Mouse (Mus musculus) bone marrow, adult 2 months (tissue): ENCODE data around the gene Olfr1339. TPM values are rescaled to one million over a fixed set of nuclear protein-coding genes. Genes with fewer than 3 reads are reported as not detected.

Experiments
- H3K27ac ChIP-seq: fragments of 200-500 bp; 2 replicates; pipeline ENCODE4 v1.5.1; 2012; ENCODE audit warnings: low read depth, mild to moderate bottlenecking, control low read depth, inconsistent platforms, low read length; ENCODE audit not compliant: control insufficient read depth, poor library complexity, insufficient read depth
- H3K4me1 ChIP-seq: fragments of 200-500 bp; 2 replicates; pipeline ENCODE4 v1.6.1; 2011; ENCODE audit warnings: low read length; ENCODE audit not compliant: control insufficient read depth, insufficient read depth
- H3K4me3 ChIP-seq: fragments of 200-500 bp; replicated peaks from 2 replicates; pipeline ENCODE3; 2011; ENCODE audit warnings: mild to moderate bottlenecking, low read depth, low read length, control low read depth; ENCODE audit not compliant: control insufficient read depth
- CTCF ChIP-seq: fragments of 200-500 bp; IDR thresholded peaks from 2 replicates; pipeline ENCODE4 v1.5.1; 2011; ENCODE audit warnings: low read length, control low read depth; ENCODE audit not compliant: control insufficient read depth, insufficient read depth
- POLR2A ChIP-seq: fragments of 200-500 bp; IDR thresholded peaks from 2 replicates; pipeline ENCODE4 v1.6.1; 2011; ENCODE audit warnings: low read depth, mild to moderate bottlenecking, control low read depth, low read length, borderline replicate concordance; ENCODE audit not compliant: control insufficient read depth
- WGBS: fragments of 180-500 bp; shearing (Covaris S2); methylation state at CpG from one replicate; pipeline ENCODE4 v1.1.7; 2018; 5-methylcytosine and 5-hydroxymethylcytosine counted together
- polyA plus RNA-seq: library from polyadenylated mRNA; stranded (reverse); fragments of >200 nt; gene quantifications from 2 replicates; pipeline ENCODE4 v1.2.4, GENCODE M21; 2011; ENCODE audit warnings: low replicate concordance; ENCODE audit not compliant: missing spikeins, insufficient read depth, insufficient read length

The Olfr1339 gene
- polyA plus RNA-seq, 1 experiment: not detected

DNA sequence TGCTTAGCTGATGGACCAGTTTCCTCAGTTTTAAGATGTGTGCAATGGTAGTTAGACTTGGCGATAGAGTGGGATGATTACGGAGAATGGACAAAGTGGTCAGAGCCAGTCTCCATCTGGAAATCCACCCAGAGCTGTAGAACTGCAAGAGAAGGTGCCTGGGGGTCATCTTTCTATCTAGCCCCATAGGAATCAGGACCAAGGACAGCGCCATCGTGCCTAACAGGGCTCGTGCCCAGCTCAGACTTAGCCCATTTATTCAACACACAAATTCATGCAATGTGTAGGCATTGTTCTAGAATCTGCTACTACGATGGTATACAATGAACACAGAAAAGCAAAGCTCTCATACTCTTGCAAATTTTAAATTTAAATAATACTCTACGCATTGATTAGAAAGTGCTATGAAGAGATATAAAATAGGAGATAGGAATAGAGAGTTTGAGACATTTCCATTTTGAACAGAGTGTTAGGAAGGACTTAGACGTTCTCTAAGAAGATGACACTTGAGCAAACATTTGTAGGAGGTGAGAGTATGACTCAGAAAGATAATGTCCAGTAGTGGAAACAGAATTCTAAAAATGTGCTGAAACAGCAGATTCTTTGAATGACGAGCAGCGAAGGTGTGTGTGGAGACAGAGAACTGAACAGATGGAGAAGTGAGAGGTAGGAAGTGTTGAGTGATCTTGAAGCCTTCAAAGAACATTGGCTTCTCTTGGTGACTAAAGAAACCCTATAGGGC, 10.1 kb upstream of the Olfr1339 start:
- no peaks in the 10 kb centered on the region for H3K4me1 ChIP-seq
- WGBS: 51% methylated on average over 10 of the region's 10 CpGs
- no peak for TF ChIP-seq POLR2A
- TF ChIP-seq CTCF: no peak
- no peak overlapping the region for H3K27ac ChIP-seq
- no peak overlapping the region for H3K4me3 ChIP-seq

DNA sequence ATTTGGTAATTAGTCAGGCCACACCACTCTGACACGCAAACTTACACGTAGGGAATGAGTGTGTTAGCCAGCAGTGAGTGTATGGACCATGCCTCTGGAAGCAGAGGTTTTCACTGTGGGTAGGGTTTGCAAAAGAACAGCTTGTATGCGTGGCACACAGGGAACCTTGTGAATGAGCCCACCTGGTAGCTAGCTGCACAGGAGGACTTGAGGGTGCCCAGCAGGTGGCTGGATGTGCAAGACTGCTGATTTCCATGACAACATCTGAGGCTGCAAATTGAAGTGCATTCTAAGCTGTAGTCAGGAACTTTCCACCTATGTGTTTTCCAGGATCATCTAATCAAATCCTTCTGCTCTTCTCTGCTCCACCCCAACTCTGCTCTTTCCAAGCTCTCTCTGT, 7.6 kb downstream of the Olfr1339 start:
- Histone ChIP-seq H3K4me1 (no peaks in the 10 kb centered on the region), H3K27ac (no peak overlapping the region), H3K4me3 (no peak overlapping the region)
- no peak for TF ChIP-seq POLR2A
- TF ChIP-seq CTCF: no peak
- 61% methylated on average over 3 of the region's 3 CpGs for WGBS

DNA sequence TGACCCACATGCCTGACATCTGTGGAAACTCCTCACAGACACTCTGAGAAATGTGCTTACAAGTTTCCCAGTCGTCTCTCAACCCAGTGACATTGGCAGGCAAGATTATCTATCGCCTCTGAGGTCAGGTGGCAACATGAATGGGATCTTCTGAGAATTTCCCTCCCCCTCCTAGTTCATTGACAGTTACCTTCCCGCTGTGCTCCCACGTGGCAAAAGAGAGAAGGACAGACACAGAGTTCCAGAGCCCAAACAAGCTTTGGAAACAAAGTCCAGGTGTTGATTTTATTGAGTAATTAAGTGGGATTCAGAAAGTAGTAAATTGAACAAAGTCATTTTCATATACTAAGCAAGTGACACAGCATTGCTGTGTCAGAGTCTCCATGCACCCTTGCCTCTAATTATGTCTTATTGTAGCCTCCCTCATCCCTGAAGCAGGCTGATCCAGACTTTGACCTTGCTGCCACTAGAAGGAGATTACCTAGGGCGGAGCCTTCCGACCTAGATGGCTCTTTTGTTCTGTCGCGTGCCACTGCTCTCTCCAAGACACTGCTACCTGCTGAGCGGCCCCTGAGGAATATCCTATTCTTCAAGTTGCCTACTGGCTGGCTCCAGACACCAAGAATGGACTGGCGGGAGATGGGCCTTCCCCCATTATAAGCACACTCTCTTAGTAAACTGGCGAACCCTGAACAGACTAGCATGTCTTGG, 9.2 kb downstream of the Olfr1339 start:
- H3K27ac ChIP-seq: no peak overlapping the region
- TF ChIP-seq CTCF (no peak), POLR2A (no peak)
- 13% methylated on average over 11 of the region's 11 CpGs for WGBS
- no peak overlapping the region for H3K4me3 ChIP-seq
- no peaks in the 10 kb centered on the region for H3K4me1 ChIP-seq

DNA sequence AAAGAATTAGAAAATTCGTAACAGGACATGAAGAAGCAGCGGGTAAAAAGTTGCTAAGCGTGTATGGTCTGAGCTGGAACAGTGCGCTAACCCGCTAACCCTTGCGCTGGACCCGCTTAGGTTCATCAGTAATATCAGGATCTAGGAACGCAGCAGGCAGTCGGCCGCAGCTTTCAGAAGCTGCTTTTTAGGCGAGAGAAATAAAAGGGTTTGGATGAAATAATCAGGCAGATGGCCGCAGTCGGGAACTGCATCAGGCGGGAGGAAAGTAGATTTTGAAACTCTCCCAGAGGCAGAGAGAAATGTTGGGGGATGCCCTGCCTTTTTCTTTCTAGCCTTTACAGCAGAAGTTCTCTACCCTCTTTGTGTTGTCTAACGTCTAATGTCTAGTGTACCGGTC, 9.9 kb downstream of the Olfr1339 start:
- no peak for TF ChIP-seq CTCF
- TF ChIP-seq POLR2A: no peak
- no peak overlapping the region for H3K4me3 ChIP-seq
- 18% methylated on average over 16 of the region's 16 CpGs for WGBS
- no peak overlapping the region for H3K27ac ChIP-seq
- no peaks in the 10 kb centered on the region for H3K4me1 ChIP-seq

DNA sequence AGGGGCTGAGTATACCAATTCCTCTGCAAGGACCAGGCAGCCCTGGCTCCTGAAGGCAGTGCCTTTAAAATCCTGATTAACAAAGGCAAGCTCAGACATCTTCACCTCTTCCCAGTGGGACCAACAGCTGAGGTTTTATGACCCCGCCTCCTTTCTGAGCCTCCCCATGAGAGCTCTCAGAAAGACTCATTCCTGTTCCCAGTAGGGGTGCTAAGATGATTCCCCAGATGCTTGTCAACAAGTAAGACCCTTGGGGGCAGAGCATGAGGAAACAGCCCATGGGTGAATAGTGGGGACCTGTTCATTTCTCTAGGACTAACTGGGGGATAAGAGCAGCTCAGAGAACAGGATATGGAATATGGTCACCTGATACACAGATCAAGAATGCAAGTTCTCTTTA, 26.7 kb downstream of the Olfr1339 start, which contains the start of gene Olfr1338:
Olfr1338 (minus strand) TSS at position 101 of the 400 bp plus-strand sequence.
- Histone ChIP-seq H3K27ac (no peak within 1 kb of the TSS), H3K4me1 (no peaks in the 10 kb centered on the region), H3K4me3 (no peak within 1 kb of the TSS)
- 68% methylated on average over 1 of the region's 1 CpGs for WGBS
- TF ChIP-seq CTCF (no peak), POLR2A (no peak)

DNA sequence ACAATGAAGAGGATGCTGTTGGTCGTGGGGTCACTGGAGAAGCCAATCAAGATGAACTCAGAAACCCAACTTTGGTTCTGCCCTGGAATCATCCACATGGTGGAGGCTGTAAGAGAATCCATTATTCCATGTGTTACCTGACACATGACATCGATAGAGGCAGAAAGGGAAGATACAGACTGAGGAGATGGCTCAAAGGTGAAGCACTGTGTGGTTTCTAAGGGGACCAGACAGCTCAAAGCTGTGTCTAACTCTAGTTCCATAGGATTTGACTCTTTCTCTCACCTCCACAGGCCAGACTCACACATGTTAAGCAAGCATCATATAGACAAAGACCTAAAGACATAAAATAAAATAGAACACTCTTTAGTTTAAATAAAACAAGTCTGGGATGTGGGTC, 50.5 kb downstream of the Olfr1339 start, which contains the start of gene Olfr1337:
Olfr1337 (minus strand) TSS at position 101 of the 400 bp plus-strand sequence.
- WGBS: 61% methylated on average over 2 of the region's 2 CpGs
- no peak for TF ChIP-seq POLR2A
- TF ChIP-seq CTCF: no peak
- Histone ChIP-seq H3K4me1 (no peaks in the 10 kb centered on the region), H3K4me3 (no peak within 1 kb of the TSS), H3K27ac (no peak within 1 kb of the TSS)

Other genes with a start within 250 kb of the Olfr1339 start
- 2.7 and 4.5 TPM in 2 replicates for gene Tie1, start 242.1 kb upstream of the Olfr1339 start, polyA plus RNA-seq
- 1.0 and 2.1 TPM in 2 replicates for gene 2610528J11Rik, start 205.2 kb upstream of the Olfr1339 start, polyA plus RNA-seq
- not detected in 2 replicates for gene Tmem125, start 188.1 kb upstream of the Olfr1339 start, polyA plus RNA-seq
- gene Cfap57, start 111.4 kb upstream of the Olfr1339 start, polyA plus RNA-seq: not detected in 2 replicates
- gene Ebna1bp2, start 111.4 kb upstream of the Olfr1339 start, polyA plus RNA-seq: 29.3 and 57.7 TPM in 2 replicates
- not detected in 2 replicates for gene Olfr62, start 73.2 kb upstream of the Olfr1339 start, polyA plus RNA-seq
- not detected in 2 replicates for gene Olfr1342, start 39.4 kb upstream of the Olfr1339 start, polyA plus RNA-seq
- not detected in 2 replicates for gene Olfr1341, start 28.7 kb upstream of the Olfr1339 start, polyA plus RNA-seq
- not detected in 2 replicates for gene Olfr1340, start 12.0 kb upstream of the Olfr1339 start, polyA plus RNA-seq
- 0.50 TPM in 1 of 2 replicates, not detected in the other for gene Olfr1338, start 26.6 kb downstream of the Olfr1339 start, polyA plus RNA-seq
- not detected in 2 replicates for gene Olfr1337, start 50.4 kb downstream of the Olfr1339 start, polyA plus RNA-seq
- not detected in 2 replicates for gene Olfr1335, start 77.8 kb downstream of the Olfr1339 start, polyA plus RNA-seq
- gene Olfr1333, start 104.1 kb downstream of the Olfr1339 start, polyA plus RNA-seq: not detected in 2 replicates
- gene Olfr1331, start 132.5 kb downstream of the Olfr1339 start, polyA plus RNA-seq: not detected in 2 replicates
- 0.41 and 1.6 TPM in 2 replicates for gene Olfr1330, start 156.4 kb downstream of the Olfr1339 start, polyA plus RNA-seq
- not detected in 2 replicates for gene Olfr1329, start 185.3 kb downstream of the Olfr1339 start, polyA plus RNA-seq
- not detected in 2 replicates for gene Olfr1328, start 206.4 kb downstream of the Olfr1339 start, polyA plus RNA-seq
- gene Lao1, start 229.4 kb downstream of the Olfr1339 start, polyA plus RNA-seq: not detected in 2 replicates